Mouse (Mus musculus) spleen, adult 18-20 months (tissue): ENCODE measurements around the gene Hoxd4.
A peak's percentile ranks its signal among the peaks of the same experiment; 100 is the strongest.

Source experiments
- DNase-seq, 2 experiments: peaks; one replicate each; pipeline ENCODE4 v3.0.0; 2022; ENCODE audit warnings: mixed read lengths in 2 of 2

Hoxd4 gene

GRCm38 (mm10) chr2:74747661-74748141 lies 36.0 kb downstream of the Hoxd4 start:
- DNase-seq = no peak

GRCm38 (mm10) chr2:74748436-74748995 lies 36.8 kb downstream of the Hoxd4 start:
- no peak for DNase-seq

- DNase-seq = peak in 1 of 2 experiments; percentile 7
Observed at GRCm38 (mm10) chr2:74749337-74750121, 37.8 kb downstream of the Hoxd4 start.

- DNase-seq = no peak
Observed at GRCm38 (mm10) chr2:74750731-74751250, 39.1 kb downstream of the Hoxd4 start.

GRCm38 (mm10) chr2:74751861-74752260 lies 40.1 kb downstream of the Hoxd4 start:
- no peak for DNase-seq

GRCm38 (mm10) chr2:74752431-74753174 lies 40.9 kb downstream of the Hoxd4 start:
- DNase-seq = no peak

- no peak for DNase-seq
Observed at GRCm38 (mm10) chr2:74753175-74753523, 41.4 kb downstream of the Hoxd4 start.

- DNase-seq = no peak
Observed at GRCm38 (mm10) chr2:74753711-74754110, 42.0 kb downstream of the Hoxd4 start.

GRCm38 (mm10) chr2:74760146-74760545 lies 48.4 kb downstream of the Hoxd4 start:
- DNase-seq = no peak

- no peak for DNase-seq
Observed at GRCm38 (mm10) chr2:74761941-74762340, 50.2 kb downstream of the Hoxd4 start.

GRCm38 (mm10) chr2:74762522-74763244 lies 51.0 kb downstream of the Hoxd4 start, which contains the start of gene Hoxd1:
Gene Hoxd1 (plus strand): TSS chr2:74762980.
- DNase-seq = no peak

GRCm38 (mm10) chr2:74763245-74763735 lies 51.6 kb downstream of the Hoxd4 start:
- no peak for DNase-seq

GRCm38 (mm10) chr2:74763976-74764375 lies 52.2 kb downstream of the Hoxd4 start:
- no peak for DNase-seq

- no peak for DNase-seq
Observed at GRCm38 (mm10) chr2:74774359-74774758, 62.6 kb downstream of the Hoxd4 start.

- DNase-seq = no peak
Observed at GRCm38 (mm10) chr2:74777536-74778275, 66.0 kb downstream of the Hoxd4 start.
